Mouse (Mus musculus) neural tube, embryonic 11.5 days (tissue): Measurements from ENCODE around the gene Slc39a5. TPM values are rescaled to one million over a fixed set of nuclear protein-coding genes. Genes with fewer than 3 reads are reported as not detected.

Experiments used
- ATAC-seq: fragments of 200-750 bp; cut with Nextera tagmentation; 2 replicates; pipeline ENCODE4 v1.8.0; 2017; ENCODE audit warnings: moderate number of reproducible peaks, mild to moderate bottlenecking, moderate TSS enrichment, moderate library complexity; ENCODE audit not compliant: insufficient read depth, low FRiP score, low TSS enrichment
- DNase-seq: peaks from one replicate; pipeline ENCODE4 v3.0.0-alpha.2; 2015; ENCODE audit warnings: low spot score
- H3K27ac ChIP-seq: fragments of 300-500 bp; sonication (generic); 2 replicates; pipeline ENCODE4 v1.5.1; 2014; ENCODE audit warnings: low read depth, mild to moderate bottlenecking, low read length
- H3K27me3 ChIP-seq: fragments of 300-500 bp; sonication (generic); 2 replicates; pipeline ENCODE4 v1.6.1; 2014; ENCODE audit warnings: mild to moderate bottlenecking, low read length, mixed read lengths; ENCODE audit not compliant: control insufficient read depth, insufficient read depth
- H3K36me3 ChIP-seq: fragments of 300-500 bp; sonication (generic); 2 replicates; pipeline ENCODE4 v1.6.1; 2014; ENCODE audit warnings: mild to moderate bottlenecking, low read length, moderate library complexity, mixed read lengths; ENCODE audit not compliant: control insufficient read depth, insufficient read depth
- H3K4me1 ChIP-seq: fragments of 300-500 bp; sonication (generic); 2 replicates; pipeline ENCODE4 v1.6.1; 2014; ENCODE audit warnings: low read length, mixed read lengths; ENCODE audit not compliant: control insufficient read depth, insufficient read depth
- H3K4me2 ChIP-seq: fragments of 300-500 bp; sonication (generic); 2 replicates; pipeline ENCODE4 v1.6.1; 2014; ENCODE audit warnings: low read depth, mild to moderate bottlenecking, moderate library complexity
- H3K4me3 ChIP-seq: fragments of 300-500 bp; sonication (generic); 2 replicates; pipeline ENCODE4 v1.5.1; 2014; ENCODE audit warnings: low read depth, low read length
- H3K9ac ChIP-seq: fragments of 300-500 bp; sonication (generic); 2 replicates; pipeline ENCODE4 v1.6.1; 2014; ENCODE audit warnings: mild to moderate bottlenecking, low read length
- H3K9me3 ChIP-seq: fragments of 300-500 bp; sonication (generic); 2 replicates; pipeline ENCODE4 v1.6.1; 2016; ENCODE audit warnings: low read length; ENCODE audit not compliant: control insufficient read depth
- WGBS: fragments of 180-500 bp; shearing (Covaris S2); extraction: QIAGEN DNeasy Blood & Tissue Kit; methylation state at CpG from one replicate; pipeline ENCODE4 v1.1.7; 2014; 5-methylcytosine and 5-hydroxymethylcytosine counted together
- polyA plus RNA-seq: library from polyadenylated mRNA; unstranded; fragments of >200 nt; fragmentation: Nextera tagmentation; extraction: Ambion mirVana; gene quantifications from 2 replicates; pipeline ENCODE4 v1.2.1, GENCODE M21; 2014

Slc39a5 gene
- polyA plus RNA-seq, 1 experiment from 2014 or later = not detected

DNA sequence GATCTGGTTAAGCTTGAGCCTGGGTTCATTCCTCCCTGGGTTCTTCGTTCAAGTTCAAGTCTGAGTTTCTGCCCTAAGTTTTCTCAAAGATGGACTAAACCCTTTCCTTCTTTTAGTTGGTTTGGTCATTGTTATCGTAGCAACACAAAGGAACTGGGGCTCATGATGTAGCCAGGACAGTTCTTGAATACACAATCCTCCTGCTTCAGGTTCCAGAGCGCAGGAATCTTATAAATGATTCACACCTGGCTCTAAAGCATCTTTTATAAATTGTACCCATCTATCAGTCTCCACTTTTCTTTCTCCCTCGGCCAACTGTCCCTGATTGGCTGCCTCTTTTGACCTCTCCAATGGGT, 25.0 kb downstream of the Slc39a5 start:
- peaks cover 10% of the 10 kb centered on the region for H3K4me1 ChIP-seq
- H3K9ac ChIP-seq = peak overlapping the region; percentile 98
- H3K27ac ChIP-seq = peak overlapping the region; percentile 90; the same call in 1 of the 2 replicates
- 46% methylated on average over 4 of the region's 4 CpGs for WGBS
- peak overlapping the region; percentile 79 for H3K4me2 ChIP-seq
- H3K36me3 ChIP-seq = peaks cover 11% of the 10 kb centered on the region
- peak overlapping the region; percentile 99 for H3K4me3 ChIP-seq
- no peaks in the 10 kb centered on the region for H3K9me3 ChIP-seq
- ATAC-seq (no peak), DNase-seq (no peak)
- H3K27me3 ChIP-seq = no peaks in the 10 kb centered on the region

- no peak for DNase-seq
- 77% methylated on average over 6 of the region's 6 CpGs for WGBS
- no peak overlapping the region for H3K4me2 ChIP-seq
- no peak overlapping the region for H3K27ac ChIP-seq
- H3K36me3 ChIP-seq = peaks cover 6% of the 10 kb centered on the region
- ATAC-seq = no peak
- H3K9ac ChIP-seq = no peak overlapping the region
- H3K9me3 ChIP-seq = no peaks in the 10 kb centered on the region
- no peak overlapping the region for H3K4me3 ChIP-seq
- peaks cover 10% of the 10 kb centered on the region for H3K4me1 ChIP-seq
- H3K27me3 ChIP-seq = no peaks in the 10 kb centered on the region
Observed at GRCm38 (mm10) chr10:128374393-128374792, 26.6 kb downstream of the Slc39a5 start.

DNA sequence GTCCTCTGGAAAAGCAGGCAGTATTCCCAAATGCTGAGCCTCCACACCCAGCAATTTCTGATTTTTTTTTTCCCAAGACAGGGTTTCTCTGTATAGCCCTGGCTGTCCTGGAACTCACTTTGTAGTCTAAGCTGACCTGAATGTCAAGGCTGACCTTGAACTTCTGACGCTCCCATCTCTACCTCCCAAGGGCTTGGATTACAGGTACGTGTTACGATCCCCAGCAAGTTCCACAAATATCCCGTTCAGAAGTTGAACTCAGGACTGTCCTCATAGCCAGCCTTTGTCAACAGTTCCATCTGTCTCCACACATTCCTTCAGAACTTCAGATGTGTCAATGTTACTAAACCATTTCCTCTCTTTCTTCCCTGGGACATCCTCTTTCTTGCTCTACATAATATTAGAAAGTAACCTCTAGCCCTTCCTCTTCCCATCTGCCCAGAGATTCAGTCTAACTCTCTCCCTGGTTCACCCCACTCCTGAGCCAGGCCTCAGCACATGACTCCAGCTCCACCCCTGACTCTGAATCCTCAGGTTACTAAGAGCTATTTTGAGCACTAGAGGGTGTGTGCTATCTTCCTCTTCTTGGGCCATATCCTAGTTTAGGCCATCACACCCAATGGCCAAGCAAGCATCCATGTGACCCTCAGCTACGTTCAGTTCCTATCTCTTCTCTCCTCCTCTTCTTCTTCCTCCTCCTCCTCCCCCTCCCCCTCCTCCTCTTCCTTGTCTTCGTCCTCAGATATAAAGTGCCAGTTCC, 27.9 kb downstream of the Slc39a5 start:
- DNase-seq (no peak), ATAC-seq (no peak)
- no peaks in the 10 kb centered on the region for H3K27me3 ChIP-seq
- H3K36me3 ChIP-seq = no peaks in the 10 kb centered on the region
- no peak overlapping the region for H3K4me2 ChIP-seq
- 81% methylated on average over 6 of the region's 6 CpGs for WGBS
- no peak overlapping the region for H3K9ac ChIP-seq
- peaks cover 3% of the 10 kb centered on the region for H3K4me1 ChIP-seq
- H3K4me3 ChIP-seq = no peak overlapping the region
- no peak overlapping the region for H3K27ac ChIP-seq
- H3K9me3 ChIP-seq = no peaks in the 10 kb centered on the region

DNA sequence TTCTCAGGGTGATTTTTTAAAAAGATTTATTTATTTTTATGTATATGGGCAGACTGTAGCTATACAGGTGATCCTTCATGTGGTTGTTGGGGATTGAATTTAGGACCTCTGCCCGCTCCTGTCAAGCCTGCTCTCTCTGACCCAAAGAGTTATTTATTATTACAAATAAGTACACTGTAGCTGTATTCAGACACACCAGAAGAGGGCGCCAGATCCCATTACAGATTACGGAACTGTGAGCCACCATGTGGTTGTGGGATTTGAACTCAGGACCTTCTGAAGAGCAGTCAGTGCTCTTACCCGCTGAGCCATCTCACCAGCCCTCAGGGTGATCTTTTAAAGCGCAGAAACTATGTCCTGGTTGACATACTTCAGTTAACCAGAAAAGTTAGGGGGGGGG, 28.9 kb downstream of the Slc39a5 start:
- 80% methylated on average over 5 of the region's 5 CpGs for WGBS
- no peak overlapping the region for H3K27ac ChIP-seq
- DNase-seq (no peak), ATAC-seq (no peak)
- H3K9ac ChIP-seq = no peak overlapping the region
- H3K4me1 ChIP-seq = no peaks in the 10 kb centered on the region
- no peak overlapping the region for H3K4me2 ChIP-seq
- H3K9me3 ChIP-seq = no peaks in the 10 kb centered on the region
- no peaks in the 10 kb centered on the region for H3K36me3 ChIP-seq
- H3K4me3 ChIP-seq = no peak overlapping the region
- H3K27me3 ChIP-seq = no peaks in the 10 kb centered on the region

DNA sequence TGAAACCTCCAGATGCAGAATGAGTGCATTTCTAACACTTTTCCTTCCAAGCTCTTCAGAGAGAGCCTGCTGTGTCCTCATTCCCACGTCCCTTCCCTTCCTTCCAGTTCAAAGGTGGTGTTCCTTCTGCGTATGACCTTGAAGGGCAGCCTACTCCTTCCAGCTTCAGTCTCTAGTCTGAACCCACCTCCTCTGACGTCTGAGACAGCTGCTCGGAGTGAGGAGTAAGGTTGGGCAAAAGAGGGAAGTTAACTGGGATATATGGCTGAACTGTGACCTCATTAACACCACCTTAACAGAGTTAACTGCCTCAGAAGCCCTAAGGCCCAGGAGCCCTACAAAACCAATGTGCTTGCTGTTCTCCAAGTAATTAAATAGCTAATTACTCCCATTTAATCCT, 30.4 kb downstream of the Slc39a5 start:
- no peak overlapping the region for H3K4me2 ChIP-seq
- H3K36me3 ChIP-seq = no peaks in the 10 kb centered on the region
- ATAC-seq (no peak), DNase-seq (no peak)
- H3K9ac ChIP-seq = no peak overlapping the region
- no peaks in the 10 kb centered on the region for H3K4me1 ChIP-seq
- H3K27me3 ChIP-seq = no peaks in the 10 kb centered on the region
- no peak overlapping the region for H3K27ac ChIP-seq
- 47% methylated on average over 4 of the region's 4 CpGs for WGBS
- H3K4me3 ChIP-seq = no peak overlapping the region
- no peaks in the 10 kb centered on the region for H3K9me3 ChIP-seq

- no peaks in the 10 kb centered on the region for H3K27me3 ChIP-seq
- H3K4me3 ChIP-seq = no peak overlapping the region
- DNase-seq (no peak), ATAC-seq (no peak)
- no peaks in the 10 kb centered on the region for H3K9me3 ChIP-seq
- no peak overlapping the region for H3K4me2 ChIP-seq
- H3K9ac ChIP-seq = no peak overlapping the region
- H3K4me1 ChIP-seq = no peaks in the 10 kb centered on the region
- WGBS = 60% methylated on average over 5 of the region's 6 CpGs
- no peak overlapping the region for H3K27ac ChIP-seq
- H3K36me3 ChIP-seq = 0 out of 2 replicates have a peak, but pooled peaks cover under 1% of the 10 kb centered on the region
Observed at GRCm38 (mm10) chr10:128370021-128370420, 31.0 kb downstream of the Slc39a5 start.

DNA sequence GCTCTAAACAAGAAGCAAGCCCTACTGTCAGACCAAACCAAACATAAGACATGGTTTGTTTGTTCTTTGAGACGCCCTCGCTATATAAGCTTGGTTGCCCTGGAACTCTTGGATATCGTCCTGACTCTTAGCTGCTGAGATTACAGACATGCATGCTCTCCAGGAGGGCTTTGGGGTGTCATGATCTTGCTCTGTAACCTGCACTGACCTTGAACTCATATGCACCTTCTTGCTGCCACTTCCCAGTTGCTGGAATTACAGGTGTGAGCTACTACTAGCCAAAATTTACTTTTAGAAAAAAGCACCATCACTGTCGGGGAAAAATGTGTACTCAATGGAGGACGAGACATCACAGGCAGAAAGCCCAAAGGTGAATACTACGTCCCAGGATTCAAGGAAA, 31.4 kb downstream of the Slc39a5 start:
- Histone ChIP-seq H3K4me3 (peak overlapping the region; percentile 67; the same call in 1 of the 2 replicates), H3K36me3 (0 out of 2 replicates have a peak, but pooled peaks cover 3% of the 10 kb centered on the region), H3K27ac (peak overlapping the region; percentile 88; the same call in 1 of the 2 replicates), H3K27me3 (no peaks in the 10 kb centered on the region), H3K4me2 (peak overlapping the region; percentile 88), H3K4me1 (no peaks in the 10 kb centered on the region), H3K9ac (peak overlapping the region; percentile 70), H3K9me3 (no peaks in the 10 kb centered on the region)
- WGBS = 83% methylated on average over 6 of the region's 6 CpGs
- DNase-seq (no peak), ATAC-seq (no peak)

- H3K4me2 ChIP-seq = peak overlapping the region; percentile 88
- WGBS = 6% methylated on average over 9 of the region's 9 CpGs
- no peaks in the 10 kb centered on the region for H3K9me3 ChIP-seq
- no peaks in the 10 kb centered on the region for H3K27me3 ChIP-seq
- H3K4me1 ChIP-seq = no peaks in the 10 kb centered on the region
- peak overlapping the region; percentile 70 for H3K9ac ChIP-seq
- H3K36me3 ChIP-seq = 0 out of 2 replicates have a peak, but pooled peaks cover 3% of the 10 kb centered on the region
- DNase-seq (no peak), ATAC-seq (no peak)
- peak overlapping the region; percentile 67 for H3K4me3 ChIP-seq
- peak overlapping the region; percentile 88 for H3K27ac ChIP-seq
Observed at GRCm38 (mm10) chr10:128369218-128369543, 31.8 kb downstream of the Slc39a5 start.
